Mouse (Mus musculus) lung, embryonic 16.5 days (tissue): ENCODE results near the gene Dbil5. TPM values are rescaled to one million over a fixed set of nuclear protein-coding genes. Genes with fewer than 3 reads are reported as not detected.
"Not testable (repeated sequence)": the region's sequence is repeated elsewhere in the genome, so short reads cannot be mapped to it uniquely, and the experiment has no call there.

Source experiments
- ATAC-seq: fragments of 200-750 bp; cut with Nextera tagmentation; 2 replicates; pipeline ENCODE4 v1.8.0; 2017; ENCODE audit warnings: low read depth, mild to moderate bottlenecking, moderate library complexity
- H3K27ac ChIP-seq: fragments of 300-500 bp; sonication (generic); 2 replicates; pipeline ENCODE4 v1.5.1; 2014; ENCODE audit warnings: mild to moderate bottlenecking, control low read depth, low read length
- H3K27me3 ChIP-seq: fragments of 300-500 bp; sonication (generic); 2 replicates; pipeline ENCODE4 v1.6.1; 2014; ENCODE audit warnings: low read depth, low read length, mixed read lengths; ENCODE audit not compliant: control insufficient read depth, insufficient read depth
- H3K36me3 ChIP-seq: fragments of 300-500 bp; sonication (generic); 2 replicates; pipeline ENCODE4 v1.6.1; 2014; ENCODE audit warnings: low read length; ENCODE audit not compliant: control insufficient read depth, insufficient read depth
- H3K4me1 ChIP-seq: fragments of 300-500 bp; sonication (generic); replicated peaks from 2 replicates; pipeline ENCODE4 v1.6.1; 2014; ENCODE audit warnings: low read length, mixed read lengths; ENCODE audit not compliant: control insufficient read depth, insufficient read depth
- H3K4me2 ChIP-seq: fragments of 300-500 bp; sonication (generic); 2 replicates; pipeline ENCODE4 v1.6.1; 2014; ENCODE audit warnings: low read depth, low read length, control low read depth
- H3K4me3 ChIP-seq: fragments of 300-500 bp; sonication (generic); 2 replicates; pipeline ENCODE4 v1.5.1; 2014; ENCODE audit warnings: mild to moderate bottlenecking, low read length, control low read depth
- H3K9ac ChIP-seq: fragments of 300-500 bp; sonication (generic); 2 replicates; pipeline ENCODE4 v1.6.1; 2014; ENCODE audit warnings: low read length, control low read depth
- H3K9me3 ChIP-seq: fragments of 300-500 bp; sonication (generic); 2 replicates; pipeline ENCODE4 v1.6.1; 2016; ENCODE audit warnings: low read length; ENCODE audit not compliant: control insufficient read depth
- WGBS: fragments of 180-500 bp; shearing (Covaris S2); extraction: QIAGEN DNeasy Blood & Tissue Kit; methylation state at CpG from one replicate; pipeline ENCODE4 v1.1.7; 2014; 5-methylcytosine and 5-hydroxymethylcytosine counted together
- polyA plus RNA-seq: library from polyadenylated mRNA; unstranded; fragments of >200 nt; fragmentation: Nextera tagmentation; extraction: Ambion mirVana; gene quantifications from 2 replicates; pipeline ENCODE4 v1.2.1, GENCODE M21; 2015

Dbil5 gene
- polyA plus RNA-seq, 1 experiment from 2014 or later: 0.48 TPM

GRCm38 (mm10) chr11:76196275-76196976 lies 21.0 kb upstream of the Dbil5 start:
- Histone ChIP-seq H3K9me3 (no peaks in the 10 kb centered on the region), H3K4me1 (peaks cover 4% of the 10 kb centered on the region; the same call in 1 of the 2 replicates), H3K36me3 (no peaks in the 10 kb centered on the region), H3K4me3 (no peak overlapping the region), H3K27ac (no peak overlapping the region), H3K4me2 (no peak overlapping the region), H3K27me3 (no peaks in the 10 kb centered on the region), H3K9ac (no peak overlapping the region)
- WGBS: 41% methylated on average over 8 of the region's 8 CpGs
- ATAC-seq: no peak

DNA sequence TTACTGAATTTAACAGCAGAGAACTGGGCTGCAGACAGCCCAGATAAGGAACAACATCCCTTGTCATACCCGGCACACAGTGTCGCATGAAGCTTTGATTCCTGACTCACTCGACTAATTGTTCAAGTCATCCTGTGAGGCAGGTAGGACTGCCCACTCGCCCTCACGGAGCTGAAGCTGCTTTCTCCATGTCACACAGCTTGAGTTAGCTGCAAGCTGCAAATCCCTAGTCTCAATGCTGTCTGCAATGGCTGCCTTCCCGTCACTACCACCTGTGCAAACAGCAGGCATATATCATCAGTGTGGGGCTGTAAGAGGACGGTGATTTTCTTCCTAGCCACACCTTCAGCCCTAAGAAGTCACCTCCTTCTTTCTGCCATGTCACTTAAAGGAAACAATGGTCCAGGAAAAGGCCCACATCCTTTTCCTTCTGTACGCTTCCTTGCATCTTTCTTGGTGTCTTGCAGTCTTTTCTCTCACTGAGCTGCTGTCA lies 20.4 kb upstream of the Dbil5 start:
- Histone ChIP-seq H3K4me3 (no peak overlapping the region), H3K36me3 (no peaks in the 10 kb centered on the region), H3K4me1 (peaks cover 6% of the 10 kb centered on the region; the same call in 1 of the 2 replicates), H3K9me3 (no peaks in the 10 kb centered on the region), H3K4me2 (no peak overlapping the region), H3K9ac (no peak overlapping the region), H3K27ac (no peak overlapping the region), H3K27me3 (no peaks in the 10 kb centered on the region)
- no peak for ATAC-seq
- WGBS: 38% methylated on average over 8 of the region's 8 CpGs

- no peaks in the 10 kb centered on the region for H3K27me3 ChIP-seq
- peak overlapping the region; percentile 86 for H3K4me2 ChIP-seq
- H3K36me3 ChIP-seq: peaks cover 3% of the 10 kb centered on the region
- H3K9me3 ChIP-seq: no peaks in the 10 kb centered on the region
- H3K27ac ChIP-seq: peak overlapping the region; percentile 52
- peaks cover 13% of the 10 kb centered on the region; the same call in 1 of the 2 replicates for H3K4me1 ChIP-seq
- ATAC-seq: peak; percentile 100
- 0% methylated on average over 71 of the region's 90 CpGs for WGBS
- H3K4me3 ChIP-seq: peak overlapping the region; percentile 89
- H3K9ac ChIP-seq: peak overlapping the region; percentile 92
Observed at GRCm38 (mm10) chr11:76201761-76202674, 15.4 kb upstream of the Dbil5 start.

- no peaks in the 10 kb centered on the region for H3K9me3 ChIP-seq
- WGBS: 83% methylated on average over 5 of the region's 5 CpGs
- no peaks in the 10 kb centered on the region for H3K27me3 ChIP-seq
- H3K36me3 ChIP-seq: peaks cover 13% of the 10 kb centered on the region
- no peak overlapping the region for H3K4me3 ChIP-seq
- H3K4me2 ChIP-seq: no peak overlapping the region
- H3K4me1 ChIP-seq: peaks cover 7% of the 10 kb centered on the region; the same call in 1 of the 2 replicates
- no peak overlapping the region for H3K27ac ChIP-seq
- ATAC-seq: no peak
- H3K9ac ChIP-seq: no peak overlapping the region
Observed at GRCm38 (mm10) chr11:76206793-76207192, 10.6 kb upstream of the Dbil5 start.

DNA sequence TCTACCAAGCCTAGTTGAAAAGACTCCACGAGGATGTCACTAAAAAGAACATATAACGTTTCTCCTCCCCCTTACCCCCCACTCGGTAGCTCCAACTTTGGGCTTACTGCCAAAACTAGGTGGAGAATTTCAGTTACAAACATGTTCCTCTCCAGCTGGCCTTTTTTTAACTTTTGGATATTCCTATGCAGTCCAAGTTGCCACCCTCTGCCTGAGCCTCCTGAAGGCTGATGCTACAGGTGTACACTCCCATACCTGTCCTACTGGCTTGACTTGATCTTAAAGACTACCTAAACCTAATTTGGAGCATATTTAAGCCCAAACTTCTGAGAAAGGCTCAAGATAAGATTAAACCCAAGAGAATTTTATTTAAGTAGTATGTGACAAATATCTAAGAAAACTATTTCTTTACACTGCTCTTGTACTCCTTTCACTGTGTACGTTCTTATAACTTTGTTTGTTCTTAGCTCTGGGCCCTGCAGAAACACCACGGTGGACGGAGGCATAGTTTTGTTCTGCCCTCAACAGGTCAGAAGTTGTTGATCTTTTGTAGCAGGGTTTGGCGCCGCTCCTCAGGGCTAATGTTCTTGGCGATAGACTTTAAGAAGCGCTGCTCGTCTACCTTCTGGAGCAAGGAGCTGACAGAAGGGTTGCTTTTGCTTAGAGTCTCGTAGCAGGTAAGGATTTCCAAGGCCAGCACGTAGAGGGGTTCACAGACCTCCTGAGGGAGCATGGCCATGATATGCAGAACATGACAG lies 7.0 kb upstream of the Dbil5 start:
- Histone ChIP-seq H3K27me3 (no peaks in the 10 kb centered on the region), H3K4me1 (peaks cover 4% of the 10 kb centered on the region), H3K9me3 (no peaks in the 10 kb centered on the region), H3K27ac (no peak overlapping the region; the same call in 1 of the 2 replicates), H3K4me3 (no peak overlapping the region), H3K36me3 (peaks cover 32% of the 10 kb centered on the region), H3K9ac (no peak overlapping the region), H3K4me2 (no peak overlapping the region)
- 57% methylated on average over 13 of the region's 13 CpGs for WGBS
- no peak for ATAC-seq

GRCm38 (mm10) chr11:76211595-76211994 lies 5.8 kb upstream of the Dbil5 start:
- 80% methylated on average over 5 of the region's 6 CpGs for WGBS
- not testable (repeated sequence) for ATAC-seq
- peaks cover 15% of the 10 kb centered on the region for H3K4me1 ChIP-seq

GRCm38 (mm10) chr11:76213841-76214240 lies 3.6 kb upstream of the Dbil5 start:
- Histone ChIP-seq H3K4me3 (no peak overlapping the region), H3K9me3 (no peaks in the 10 kb centered on the region), H3K4me2 (no peak overlapping the region), H3K27ac (no peak overlapping the region), H3K36me3 (peaks cover 20% of the 10 kb centered on the region), H3K4me1 (peaks cover 19% of the 10 kb centered on the region), H3K9ac (no peak overlapping the region), H3K27me3 (no peaks in the 10 kb centered on the region)
- WGBS: 82% methylated on average over 5 of the region's 5 CpGs
- ATAC-seq: no peak

More at GRCm38 (mm10) chr11:76211595-76211994, 5.8 kb upstream of the Dbil5 start:
- H3K9me3 ChIP-seq, H3K4me2 ChIP-seq, H3K9ac ChIP-seq, H3K27me3 ChIP-seq, H3K4me3 ChIP-seq, H3K27ac ChIP-seq: not testable (repeated sequence)
- H3K36me3 ChIP-seq: peaks cover 29% of the 10 kb centered on the region

DNA sequence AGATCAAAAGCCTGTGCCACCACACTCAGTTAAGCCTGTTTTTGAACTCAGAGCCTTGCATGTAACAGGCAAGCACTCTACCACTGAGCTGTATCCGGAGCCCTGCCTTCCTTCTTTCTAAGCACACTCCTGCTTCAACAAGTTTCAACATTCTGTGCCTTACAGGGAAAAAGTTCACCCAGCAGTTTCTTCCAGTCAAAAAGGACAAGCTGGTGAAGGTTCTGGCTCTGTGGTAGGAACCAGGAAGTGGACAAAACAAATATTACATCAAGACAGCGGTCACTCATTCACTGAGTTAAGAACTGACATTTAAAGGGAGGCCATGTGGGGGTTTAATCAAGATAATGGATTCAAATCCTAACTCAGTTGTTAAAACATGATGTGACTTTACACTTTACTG lies 2.4 kb upstream of the Dbil5 start:
- no peak for ATAC-seq
- 75% methylated on average over 2 of the region's 2 CpGs for whole genome bisulfite sequencing
- peaks cover 19% of the 10 kb centered on the region for H3K4me1 ChIP-seq
- H3K27me3 ChIP-seq: no peaks in the 10 kb centered on the region
- no peak overlapping the region for H3K4me3 ChIP-seq
- no peak overlapping the region for H3K4me2 ChIP-seq
- H3K9ac ChIP-seq: no peak overlapping the region
- no peaks in the 10 kb centered on the region for H3K9me3 ChIP-seq
- H3K36me3 ChIP-seq: peaks cover 20% of the 10 kb centered on the region
- no peak overlapping the region; the same call in 1 of the 2 replicates for H3K27ac ChIP-seq
